Mouse (Mus musculus) bone marrow, adult 2 months (tissue): Measurements from ENCODE around the gene Polr1d.

Experiments
- CTCF ChIP-seq: fragments of 200-500 bp; IDR thresholded peaks from 2 replicates; pipeline ENCODE4 v1.5.1; 2011; ENCODE audit warnings: low read length, control low read depth; ENCODE audit not compliant: control insufficient read depth, insufficient read depth
- POLR2A ChIP-seq: fragments of 200-500 bp; IDR thresholded peaks from 2 replicates; pipeline ENCODE4 v1.6.1; 2011; ENCODE audit warnings: low read depth, mild to moderate bottlenecking, control low read depth, low read length, borderline replicate concordance; ENCODE audit not compliant: control insufficient read depth

GRCm38 (mm10) chr5:147057626-147058414 is 19.0 kb upstream of the Polr1d start:
- TF ChIP-seq CTCF = no peak
- TF ChIP-seq POLR2A = no peak
